10 mouse cellular contexts compared by ENCODE assay signal in genomic region chr6:104312993-104313392, GRCm38 (mm10).
DNase-seq lines count a peak whose midpoint lies in the region; ATAC-seq and TF ChIP-seq lines count a peak whose summit lies in the region.
"Had no signal": no experiment of that assay in that cellular context is flagged by ENCODE, and none has a peak within 500 bp of the region (broad histone marks: within the 10 kb centered on the region; RNA-seq: fewer than 3 reads in every experiment).

No protein-coding gene starts in this region.

- H3K27me3 ChIP-seq in embryonic facial prominence, embryonic 14.5 days (replicated peaks; ENCODE audit: control insufficient read depth, insufficient read depth, low read length): no peaks in the 10 kb centered on the region
- no peaks in the 10 kb centered on the region for H3K27me3 ChIP-seq in hindbrain, postnatal 0 days (ENCODE audit: insufficient read depth, low read length)
- H3K27me3 ChIP-seq in midbrain, postnatal 0 days (ENCODE audit: insufficient read depth, low read length): no peaks in the 10 kb centered on the region

- H3K9ac ChIP-seq in embryonic facial prominence, embryonic 14.5 days (ENCODE audit: low read depth, low read length): no peak overlapping the region
- no peak overlapping the region for H3K9ac ChIP-seq in hindbrain, postnatal 0 days (replicated peaks; ENCODE audit: low read length)
- H3K9ac ChIP-seq in midbrain, postnatal 0 days (replicated peaks; ENCODE audit: low read length, poor library complexity, severe bottlenecking): no peak overlapping the region

- H3K36me3 ChIP-seq in embryonic facial prominence, embryonic 14.5 days (ENCODE audit: control insufficient read depth, insufficient read depth, low read length): no peaks in the 10 kb centered on the region
- no peaks in the 10 kb centered on the region for H3K36me3 ChIP-seq in hindbrain, postnatal 0 days (ENCODE audit: insufficient read depth, low read length)
- no peaks in the 10 kb centered on the region for H3K36me3 ChIP-seq in midbrain, postnatal 0 days (ENCODE audit: insufficient read depth, low read length)

- no peak for TF ChIP-seq CTCF in hindbrain, postnatal 0 days (IDR thresholded peaks at IDR 0.05; ENCODE audit: low read depth)
- TF ChIP-seq CTCF in midbrain, postnatal 0 days (IDR thresholded peaks at IDR 0.05): no peak

- H3K9me3 ChIP-seq in embryonic facial prominence, embryonic 14.5 days (ENCODE audit: control insufficient read depth, low read length): no peaks in the 10 kb centered on the region
- H3K9me3 ChIP-seq in hindbrain, postnatal 0 days (ENCODE audit: low read length): no peaks in the 10 kb centered on the region
- no peaks in the 10 kb centered on the region for H3K9me3 ChIP-seq in midbrain, postnatal 0 days (ENCODE audit: low read length)

- peak; percentile 98 for DNase-seq in cerebellum, adult 11-12 months
- DNase-seq in embryonic facial prominence, embryonic 14.5 days (ENCODE audit: low spot score): peak; percentile 8
- DNase-seq in hindbrain, postnatal 0 days (ENCODE audit: low spot score): peak; percentile 87
- peak; percentile 88 for DNase-seq in midbrain, postnatal 0 days (ENCODE audit: low spot score)
- no peak for DNase-seq in heart, adult 11 months
- no peak for DNase-seq in lung, postnatal 36 days
- no peak for DNase-seq in gastrocnemius, adult 18-20 months (ENCODE audit: low spot score)
- DNase-seq in testis, postnatal 14 days (ENCODE audit: low spot score): no peak
- DNase-seq: gastrocnemius, postnatal 14 days; thymus, adult 18-20 months had no signal

- WGBS in embryonic facial prominence, embryonic 14.5 days: 65% methylated on average over 3 of the region's 3 CpGs
- 14% methylated on average over 3 of the region's 3 CpGs for WGBS in hindbrain, postnatal 0 days
- 25% methylated on average over 3 of the region's 3 CpGs for WGBS in midbrain, postnatal 0 days

- no peak overlapping the region for H3K4me2 ChIP-seq in embryonic facial prominence, embryonic 14.5 days (ENCODE audit: low read depth, low read length)
- H3K4me2 ChIP-seq in hindbrain, postnatal 0 days (ENCODE audit: low read depth, low read length): no peak overlapping the region
- no peak overlapping the region for H3K4me2 ChIP-seq in midbrain, postnatal 0 days (ENCODE audit: low read depth, low read length, poor library complexity, severe bottlenecking)

- no peaks in the 10 kb centered on the region for H3K4me1 ChIP-seq in embryonic facial prominence, embryonic 14.5 days (ENCODE audit: control insufficient read depth, insufficient read depth, low read length)
- no peaks in the 10 kb centered on the region for H3K4me1 ChIP-seq in hindbrain, postnatal 0 days (ENCODE audit: insufficient read depth, low read length)
- H3K4me1 ChIP-seq in midbrain, postnatal 0 days (ENCODE audit: insufficient read depth, low read length): no peaks in the 10 kb centered on the region

- no peak overlapping the region for H3K4me3 ChIP-seq in embryonic facial prominence, embryonic 14.5 days (ENCODE audit: low read depth, low read length)
- no peak overlapping the region for H3K4me3 ChIP-seq in hindbrain, postnatal 0 days (ENCODE audit: low read length)
- H3K4me3 ChIP-seq in midbrain, postnatal 0 days (ENCODE audit: low read depth, low read length): no peak overlapping the region

- ATAC-seq in embryonic facial prominence, embryonic 14.5 days (ENCODE audit: low read depth): peak; percentile 71; the same call in 1 of the 2 replicates
- ATAC-seq in hindbrain, postnatal 0 days: peak; percentile 97
- peak; percentile 69; the same call in 1 of the 2 replicates for ATAC-seq in midbrain, postnatal 0 days (ENCODE audit: low FRiP score)

- H3K27ac ChIP-seq in embryonic facial prominence, embryonic 14.5 days (replicated peaks; ENCODE audit: low read depth, low read length): no peak overlapping the region
- no peak overlapping the region for H3K27ac ChIP-seq in hindbrain, postnatal 0 days
- H3K27ac ChIP-seq in midbrain, postnatal 0 days (ENCODE audit: low read depth, low read length): no peak overlapping the region

Comparison
In these comparisons a context has a peak if more than half of its experiments do, and no peak if none do; other contexts are left out.
1. DNase-seq: peak in cerebellum, adult 11-12 months (single experiment), embryonic facial prominence, embryonic 14.5 days (single experiment), hindbrain, postnatal 0 days (single experiment) and midbrain, postnatal 0 days (single experiment); none in heart, adult 11 months (single experiment), lung, postnatal 36 days (single experiment), gastrocnemius, adult 18-20 months (single experiment) and testis, postnatal 14 days (single experiment).
2. Peak in every context shown above with its lines, with median percentiles within 50 percentile points of each other: ATAC-seq.